Mouse (Mus musculus): ENCODE data around the gene Ipcef1. TPM values are rescaled to one million over a fixed set of nuclear protein-coding genes. Genes with fewer than 3 reads are reported as not detected.
"Not testable (repeated sequence)": the region's sequence is repeated elsewhere in the genome, so short reads cannot be mapped to it uniquely, and the experiment has no call there.

Ipcef1 gene
- polyA plus RNA-seq, 1 experiment from 2014 or later = not detected

DNA sequence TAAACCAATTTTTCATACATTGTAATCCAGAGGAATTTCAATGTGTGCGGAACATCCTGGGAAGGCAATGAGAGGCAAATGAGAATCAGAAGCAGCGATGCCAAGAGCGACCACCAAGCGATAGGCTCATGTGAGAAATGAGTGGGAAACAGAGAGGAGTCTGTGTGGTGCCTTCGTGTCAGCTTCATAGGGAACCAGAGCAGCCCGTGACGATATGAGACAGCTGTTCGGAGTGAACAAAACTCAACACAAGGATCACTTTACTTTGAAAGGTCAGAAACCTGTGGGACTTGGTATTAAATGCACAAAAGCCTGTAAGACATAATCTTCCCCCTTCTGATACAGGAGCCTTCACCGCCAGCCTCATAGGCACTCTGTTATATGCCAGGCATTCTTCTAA is 31.7 kb downstream of the Ipcef1 start:
- H3K9me3 ChIP-seq (ENCODE audit: control insufficient read depth, low read length) = no peaks in the 10 kb centered on the region
- H3K4me1 ChIP-seq (replicated peaks; ENCODE audit: control insufficient read depth, insufficient read depth, low read length) = no peaks in the 10 kb centered on the region
- no peak overlapping the region for H3K9ac ChIP-seq (ENCODE audit: low read length)
- WGBS = 85% methylated on average over 9 of the region's 9 CpGs
- H3K4me2 ChIP-seq (ENCODE audit: low read length) = no peak overlapping the region
- ATAC-seq (replicated peaks; ENCODE audit: low FRiP score, low TSS enrichment, low read depth) (no peak), DNase-seq (ENCODE audit: low spot score) (no peak)
- no peak overlapping the region for H3K4me3 ChIP-seq (ENCODE audit: low read depth, low read length)
- no peaks in the 10 kb centered on the region for H3K27me3 ChIP-seq (replicated peaks; ENCODE audit: control insufficient read depth, insufficient read depth, low read length)
- H3K36me3 ChIP-seq (ENCODE audit: control insufficient read depth, insufficient read depth, low read length) = no peaks in the 10 kb centered on the region
- H3K27ac ChIP-seq (ENCODE audit: low read depth) = no peak overlapping the region

- Histone ChIP-seq H3K9me3 (ENCODE audit: control insufficient read depth, low read length) (no peaks in the 10 kb centered on the region), H3K36me3 (ENCODE audit: control insufficient read depth, insufficient read depth, low read length) (no peaks in the 10 kb centered on the region), H3K9ac (ENCODE audit: low read length) (no peak overlapping the region), H3K4me3 (ENCODE audit: low read depth, low read length) (no peak overlapping the region), H3K27ac (ENCODE audit: low read depth) (no peak overlapping the region), H3K27me3 (replicated peaks; ENCODE audit: control insufficient read depth, insufficient read depth, low read length) (no peaks in the 10 kb centered on the region), H3K4me1 (replicated peaks; ENCODE audit: control insufficient read depth, insufficient read depth, low read length) (no peaks in the 10 kb centered on the region), H3K4me2 (ENCODE audit: low read length) (no peak overlapping the region)
- no peak for ATAC-seq (replicated peaks; ENCODE audit: low FRiP score, low TSS enrichment, low read depth)
- 55% methylated on average over 7 of the region's 7 CpGs for WGBS
- no peak for DNase-seq (ENCODE audit: low spot score)
Observed at GRCm38 (mm10) chr10:7019781-7020386, 32.4 kb downstream of the Ipcef1 start.

GRCm38 (mm10) chr10:7015199-7015598 is 37.1 kb downstream of the Ipcef1 start:
- H3K27ac ChIP-seq (ENCODE audit: low read depth) = no peak overlapping the region
- 36% methylated on average over 1 of the region's 1 CpGs for WGBS
- DNase-seq (ENCODE audit: low spot score) = no peak

DNA sequence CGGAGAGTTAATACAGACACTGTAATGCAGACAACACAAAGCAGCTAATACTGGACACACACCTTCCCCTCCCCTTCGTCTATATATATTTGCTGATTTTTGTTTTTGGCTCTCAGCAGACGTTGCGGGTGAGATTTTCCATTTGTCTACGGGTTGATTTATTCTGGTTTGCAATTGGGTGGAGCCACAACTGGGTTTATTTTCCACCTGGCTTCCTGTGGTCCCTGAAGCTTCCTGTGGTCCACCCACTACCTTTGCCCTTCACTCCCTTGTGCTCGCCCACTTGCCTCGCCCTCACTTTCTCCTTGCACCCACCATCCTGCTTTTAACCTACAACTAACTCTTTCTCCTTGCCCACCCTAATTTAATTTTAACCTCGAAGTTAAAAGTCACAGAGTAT is 41.7 kb downstream of the Ipcef1 start:
- Histone ChIP-seq H3K4me2 (ENCODE audit: low read length) (no peak overlapping the region), H3K4me3 (ENCODE audit: low read depth, low read length) (no peak overlapping the region), H3K4me1 (replicated peaks; ENCODE audit: control insufficient read depth, insufficient read depth, low read length) (no peaks in the 10 kb centered on the region), H3K27me3 (replicated peaks; ENCODE audit: control insufficient read depth, insufficient read depth, low read length) (no peaks in the 10 kb centered on the region), H3K9me3 (ENCODE audit: control insufficient read depth, low read length) (0 out of 2 replicates have a peak, but pooled peaks cover 3% of the 10 kb centered on the region), H3K9ac (ENCODE audit: low read length) (no peak overlapping the region), H3K27ac (ENCODE audit: low read depth) (no peak overlapping the region), H3K36me3 (ENCODE audit: control insufficient read depth, insufficient read depth, low read length) (no peaks in the 10 kb centered on the region)
- WGBS = 79% methylated on average over 8 of the region's 8 CpGs
- no peak for DNase-seq (ENCODE audit: low spot score)
- ATAC-seq (replicated peaks; ENCODE audit: low FRiP score, low TSS enrichment, low read depth) = no peak

More at GRCm38 (mm10) chr10:7015199-7015598, 37.1 kb downstream of the Ipcef1 start:
- Histone ChIP-seq H3K27me3 (replicated peaks; ENCODE audit: control insufficient read depth, insufficient read depth, low read length) (no peaks in the 10 kb centered on the region), H3K9ac (ENCODE audit: low read length) (no peak overlapping the region), H3K36me3 (ENCODE audit: control insufficient read depth, insufficient read depth, low read length) (no peaks in the 10 kb centered on the region), H3K4me1 (replicated peaks; ENCODE audit: control insufficient read depth, insufficient read depth, low read length) (no peaks in the 10 kb centered on the region), H3K4me2 (ENCODE audit: low read length) (no peak overlapping the region), H3K9me3 (ENCODE audit: control insufficient read depth, low read length) (no peaks in the 10 kb centered on the region), H3K4me3 (ENCODE audit: low read depth, low read length) (no peak overlapping the region)
- no peak for ATAC-seq (replicated peaks; ENCODE audit: low FRiP score, low TSS enrichment, low read depth)

DNA sequence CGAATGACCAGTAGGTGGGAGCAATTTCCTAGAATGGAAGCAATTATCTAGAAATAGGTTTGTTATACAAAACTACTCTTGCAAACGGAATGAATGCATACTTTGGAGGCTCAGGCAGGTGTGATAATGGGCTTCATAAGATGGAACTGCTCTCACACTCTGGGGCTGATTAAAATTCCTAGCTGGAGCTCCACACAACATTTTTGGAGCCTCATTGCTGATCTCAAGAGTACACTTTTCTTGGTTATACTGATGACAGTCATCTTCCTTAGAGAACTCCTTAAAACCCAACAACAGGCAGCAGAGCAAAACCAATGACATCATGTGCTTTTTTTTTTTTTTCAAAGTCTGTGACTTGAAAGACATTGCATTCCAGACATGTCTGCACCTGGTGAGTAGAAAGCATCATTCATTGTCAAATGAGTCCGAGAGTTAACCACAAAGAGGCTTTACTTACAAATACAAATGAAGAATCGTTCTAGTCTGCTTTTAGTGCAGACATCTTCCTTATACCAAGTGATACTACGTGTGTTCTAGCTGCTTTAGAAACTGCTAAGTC is 47.2 kb downstream of the Ipcef1 start:
- peaks cover 3% of the 10 kb centered on the region; the same call in 1 of the 2 replicates for H3K4me1 ChIP-seq (replicated peaks; ENCODE audit: control insufficient read depth, insufficient read depth, low read length)
- 56% methylated on average over 5 of the region's 5 CpGs for WGBS

DNA sequence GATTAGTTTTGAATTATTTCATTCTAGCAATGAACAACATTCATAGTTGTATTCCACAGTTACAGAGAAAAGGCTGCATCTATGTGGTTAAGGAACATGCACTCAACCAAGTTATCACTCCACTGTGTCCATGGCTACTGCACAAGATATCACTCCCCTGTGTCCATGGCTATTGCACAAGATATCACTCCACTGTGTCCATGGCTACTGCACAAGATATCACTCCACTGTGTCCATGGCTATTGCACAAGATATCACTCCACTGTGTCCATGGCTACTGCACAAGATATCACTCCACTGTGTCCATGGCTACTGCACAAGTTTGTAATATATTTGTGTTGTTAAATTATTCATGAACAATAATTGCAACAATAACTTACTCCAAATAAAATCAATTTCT is 48.4 kb downstream of the Ipcef1 start:
- not testable (repeated sequence) for H3K9me3 ChIP-seq (ENCODE audit: control insufficient read depth, low read length); H3K4me1 ChIP-seq (replicated peaks; ENCODE audit: control insufficient read depth, insufficient read depth, low read length); ATAC-seq (replicated peaks; ENCODE audit: low FRiP score, low TSS enrichment, low read depth); H3K27ac ChIP-seq (ENCODE audit: low read depth); H3K9ac ChIP-seq (ENCODE audit: low read length); H3K4me2 ChIP-seq (ENCODE audit: low read length); H3K27me3 ChIP-seq (replicated peaks; ENCODE audit: control insufficient read depth, insufficient read depth, low read length); DNase-seq (ENCODE audit: low spot score); H3K4me3 ChIP-seq (ENCODE audit: low read depth, low read length); H3K36me3 ChIP-seq (ENCODE audit: control insufficient read depth, insufficient read depth, low read length)

More for the DNA sequence above, 47.2 kb downstream of the Ipcef1 start:
- Histone ChIP-seq H3K4me2 (ENCODE audit: low read length) (no peak overlapping the region), H3K27me3 (replicated peaks; ENCODE audit: control insufficient read depth, insufficient read depth, low read length) (no peaks in the 10 kb centered on the region), H3K4me3 (ENCODE audit: low read depth, low read length) (no peak overlapping the region), H3K9ac (ENCODE audit: low read length) (no peak overlapping the region), H3K27ac (ENCODE audit: low read depth) (no peak overlapping the region), H3K9me3 (ENCODE audit: control insufficient read depth, low read length) (0 out of 2 replicates have a peak, but pooled peaks cover 3% of the 10 kb centered on the region), H3K36me3 (ENCODE audit: control insufficient read depth, insufficient read depth, low read length) (no peaks in the 10 kb centered on the region)
- ATAC-seq (replicated peaks; ENCODE audit: low FRiP score, low TSS enrichment, low read depth) = no peak
- no peak for DNase-seq (ENCODE audit: low spot score)

GRCm38 (mm10) chr10:6999355-6999754 is 52.9 kb downstream of the Ipcef1 start:
- Histone ChIP-seq H3K4me3 (ENCODE audit: low read depth, low read length) (no peak overlapping the region), H3K36me3 (ENCODE audit: control insufficient read depth, insufficient read depth, low read length) (no peaks in the 10 kb centered on the region), H3K4me2 (ENCODE audit: low read length) (no peak overlapping the region), H3K9ac (ENCODE audit: low read length) (no peak overlapping the region), H3K27ac (ENCODE audit: low read depth) (no peak overlapping the region), H3K9me3 (ENCODE audit: control insufficient read depth, low read length) (no peaks in the 10 kb centered on the region), H3K4me1 (replicated peaks; ENCODE audit: control insufficient read depth, insufficient read depth, low read length) (peaks cover 3% of the 10 kb centered on the region; the same call in 1 of the 2 replicates), H3K27me3 (replicated peaks; ENCODE audit: control insufficient read depth, insufficient read depth, low read length) (no peaks in the 10 kb centered on the region)
- WGBS = 83% methylated on average over 3 of the region's 3 CpGs
- no peak for ATAC-seq (replicated peaks; ENCODE audit: low FRiP score, low TSS enrichment, low read depth)
- DNase-seq (ENCODE audit: low spot score) = no peak

DNA sequence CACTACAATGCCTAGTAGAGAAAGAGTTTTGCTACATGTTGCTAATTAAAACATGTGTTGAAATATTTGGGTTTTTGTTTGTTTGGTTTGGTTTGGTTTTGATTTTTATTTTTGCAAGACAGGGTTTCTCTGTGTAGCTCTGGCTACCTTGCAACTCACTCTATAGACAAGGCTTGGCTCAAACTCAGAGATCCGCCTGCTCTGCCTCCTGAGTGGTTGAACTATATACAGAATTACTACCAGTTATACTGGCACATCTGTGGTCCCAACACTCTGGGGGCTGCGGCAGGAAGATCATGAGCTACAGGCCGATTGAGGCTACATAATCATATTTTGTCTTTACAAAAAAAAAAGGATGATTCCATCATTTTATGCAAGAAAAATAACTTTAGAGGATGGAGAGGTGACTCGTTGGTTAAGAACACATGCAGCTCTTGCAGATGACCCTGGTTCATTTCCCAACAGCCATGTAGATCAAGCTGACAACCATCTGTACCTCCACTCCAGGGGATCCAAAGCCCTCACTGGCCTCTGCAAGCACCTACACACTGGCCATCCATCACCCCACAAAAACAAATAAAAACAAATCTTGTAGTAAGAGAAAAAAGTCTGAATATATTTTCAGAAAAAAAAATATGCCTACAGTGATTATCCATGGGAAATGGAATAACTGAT is 53.6 kb downstream of the Ipcef1 start:
- no peak overlapping the region for H3K9ac ChIP-seq (ENCODE audit: low read length)
- H3K9me3 ChIP-seq (ENCODE audit: control insufficient read depth, low read length) = no peaks in the 10 kb centered on the region
- H3K27me3 ChIP-seq (replicated peaks; ENCODE audit: control insufficient read depth, insufficient read depth, low read length) = no peaks in the 10 kb centered on the region
- H3K27ac ChIP-seq (ENCODE audit: low read depth) = no peak overlapping the region
- no peak overlapping the region for H3K4me2 ChIP-seq (ENCODE audit: low read length)
- H3K4me3 ChIP-seq (ENCODE audit: low read depth, low read length) = no peak overlapping the region
- ATAC-seq (replicated peaks; ENCODE audit: low FRiP score, low TSS enrichment, low read depth) (no peak), DNase-seq (ENCODE audit: low spot score) (no peak)
- H3K36me3 ChIP-seq (ENCODE audit: control insufficient read depth, insufficient read depth, low read length) = no peaks in the 10 kb centered on the region
- H3K4me1 ChIP-seq (replicated peaks; ENCODE audit: control insufficient read depth, insufficient read depth, low read length) = peaks cover 3% of the 10 kb centered on the region; the same call in 1 of the 2 replicates
- 89% methylated on average over 4 of the region's 4 CpGs for WGBS
